Comparison of ENCODE assay signal across 9 mouse cellular contexts in the genomic region with DNA sequence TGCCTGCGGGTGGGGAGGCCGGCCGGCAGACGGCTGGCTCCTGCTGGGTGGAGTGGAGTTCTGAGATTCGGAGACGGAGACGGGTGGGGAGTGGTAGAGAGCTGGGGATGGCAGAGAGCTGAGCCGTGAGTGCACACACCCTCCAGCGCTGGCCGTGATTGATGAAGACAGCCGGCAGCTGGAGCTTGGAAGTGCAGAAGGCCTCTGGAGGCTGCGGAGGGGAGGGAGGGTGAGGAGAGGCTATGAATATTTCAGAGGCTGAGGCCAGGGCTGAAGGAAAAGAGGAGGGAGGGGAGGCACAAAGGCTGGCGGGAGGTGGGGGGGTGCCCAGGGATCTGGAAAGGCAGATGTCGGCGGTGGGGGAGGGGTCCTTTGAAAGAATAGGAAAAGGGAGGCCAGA. TPM values are rescaled to one million over a fixed set of nuclear protein-coding genes. Genes with fewer than 3 reads are reported as not detected.
DNase-seq lines count a peak whose midpoint lies in the region; ATAC-seq and TF ChIP-seq lines count a peak whose summit lies in the region.
"Had no signal": no experiment of that assay in that cellular context is flagged by ENCODE, and none has a peak within 500 bp of the region (broad histone marks: within the 10 kb centered on the region; RNA-seq: fewer than 3 reads in every experiment).

No protein-coding gene starts in this region.

- intact Hi-C loops in heart, adult 2 months (cut with DNase I), result no loop called here

- TF ChIP-seq CTCF in heart, adult 2 months (IDR thresholded peaks at IDR 0.05), result no peak
- TF ChIP-seq CTCF in midbrain, postnatal 0 days (IDR thresholded peaks at IDR 0.05), result no peak

- ATAC-seq in heart, embryonic 12.5 days (ENCODE audit: insufficient number of reproducible peaks, low FRiP score), result no peak
- peak; percentile 69 for ATAC-seq in midbrain, postnatal 0 days (ENCODE audit: low FRiP score)

- H3K27me3 ChIP-seq in heart, embryonic 12.5 days (replicated peaks), result peaks cover 71% of the 10 kb centered on the region
- H3K27me3 ChIP-seq in heart, adult 2 months (ENCODE audit: control insufficient read depth, insufficient read depth, low read length), result peaks cover 14% of the 10 kb centered on the region
- peaks cover 5% of the 10 kb centered on the region for H3K27me3 ChIP-seq in midbrain, postnatal 0 days (ENCODE audit: insufficient read depth, low read length)

- no peak for TF ChIP-seq EP300 in heart, adult 2 months (IDR thresholded peaks at IDR 0.05; ENCODE audit: insufficient read depth, low read depth, low read length)

- no peak overlapping the region for H3K9ac ChIP-seq in heart, embryonic 12.5 days
- no peak overlapping the region for H3K9ac ChIP-seq in heart, adult 2 months (ENCODE audit: low read depth, low read length)
- H3K9ac ChIP-seq in midbrain, postnatal 0 days (replicated peaks; ENCODE audit: low read length, poor library complexity, severe bottlenecking), result 0 out of 2 replicates have a peak overlapping the region, but pooled peaks have one; percentile 36

- H3K4me2 ChIP-seq in heart, embryonic 12.5 days, result peak overlapping the region; percentile 16; the same call in 1 of the 2 replicates
- peak overlapping the region; percentile 15 for H3K4me2 ChIP-seq in midbrain, postnatal 0 days (ENCODE audit: low read depth, low read length, poor library complexity, severe bottlenecking)

- H3K4me1 ChIP-seq in heart, embryonic 12.5 days (replicated peaks), result peaks cover 13% of the 10 kb centered on the region; the same call in 1 of the 2 replicates
- no peaks in the 10 kb centered on the region for H3K4me1 ChIP-seq in heart, adult 2 months (ENCODE audit: control insufficient read depth, insufficient read depth, low read length)
- no peaks in the 10 kb centered on the region for H3K4me1 ChIP-seq in midbrain, postnatal 0 days (ENCODE audit: insufficient read depth, low read length)

- no peak for DNase-seq in heart, adult 2 months
- peak; percentile 91 for DNase-seq in MN1 (ENCODE audit: low spot score)
- peak; percentile 65 for DNase-seq in forelimb bud, embryonic 11.5 days (ENCODE audit: low read depth, low spot score)
- peak; percentile 83 for DNase-seq in midbrain, postnatal 0 days (ENCODE audit: low spot score)
- no peak for DNase-seq in spleen, postnatal 4 days (ENCODE audit: low spot score in 2 of 2)
- DNase-seq in testis, postnatal 10 days (ENCODE audit: low spot score), result no peak
- no peak for DNase-seq in layer of hippocampus, adult 11-12 months (ENCODE audit: low spot score)

- WGBS in heart, embryonic 12.5 days, result under 1% methylated on average over 15 of the region's 15 CpGs
- 1% methylated on average over 15 of the region's 15 CpGs for WGBS in heart, adult 2 months
- WGBS in midbrain, postnatal 0 days, result 4% methylated on average over 15 of the region's 15 CpGs

- H3K4me3 ChIP-seq in heart, embryonic 12.5 days, result no peak overlapping the region
- H3K4me3 ChIP-seq in heart, adult 2 months, result no peak overlapping the region
- no peak overlapping the region for H3K4me3 ChIP-seq in midbrain, postnatal 0 days (ENCODE audit: low read depth, low read length)

- no peak for TF ChIP-seq POLR2A in heart, adult 2 months (IDR thresholded peaks at IDR 0.05; ENCODE audit: insufficient read depth, low read depth, low read length)

- no peaks in the 10 kb centered on the region for H3K36me3 ChIP-seq in heart, embryonic 12.5 days
- no peaks in the 10 kb centered on the region for H3K36me3 ChIP-seq in heart, adult 2 months (ENCODE audit: control insufficient read depth, insufficient read depth, low read length)
- H3K36me3 ChIP-seq in midbrain, postnatal 0 days (ENCODE audit: insufficient read depth, low read length), result peaks cover 5% of the 10 kb centered on the region; the same call in 1 of the 2 replicates
- H3K36me3 ChIP-seq: G1E had no signal

- H3K27ac ChIP-seq in heart, embryonic 12.5 days (ENCODE audit: poor library complexity, severe bottlenecking), result no peak overlapping the region
- no peak overlapping the region for H3K27ac ChIP-seq in heart, adult 2 months
- peak overlapping the region; percentile 71 for H3K27ac ChIP-seq in midbrain, postnatal 0 days (ENCODE audit: low read depth, low read length)

- H3K9me3 ChIP-seq in heart, embryonic 12.5 days (replicated peaks), result 0 out of 2 replicates have a peak, but pooled peaks cover 4% of the 10 kb centered on the region
- H3K9me3 ChIP-seq in midbrain, postnatal 0 days (ENCODE audit: low read length), result no peaks in the 10 kb centered on the region

- no peaks in the 10 kb centered on the region for H3K79me2 ChIP-seq in heart, adult 2 months (replicated peaks; ENCODE audit: control insufficient read depth, insufficient read depth, low read length)

RNA-seq across cellular contexts. Expression of a gene that starts 36.7 kb away (rescaled TPM):
- polyA plus RNA-seq in heart, embryonic 12.5 days (2016; fragmentation: Nextera tagmentation; extraction: Ambion mirVana), result 916 and 1,021 TPM in 2 replicates
- total RNA-seq in heart, adult 2 months (2021), result 100 to 1,000 TPM; 434 to 446 TPM
- polyA plus RNA-seq in heart, adult 2 months (2012; rRNA removed), result 427 and 635 TPM in 2 replicates
- total RNA-seq in midbrain, postnatal 0 days (2014; rRNA removed), result 26.2 and 28.8 TPM in 2 replicates
- polyA plus RNA-seq in midbrain, postnatal 0 days (2015; fragmentation: Nextera tagmentation; extraction: Ambion mirVana), result 19.2 and 19.3 TPM in 2 replicates
- total RNA-seq: G1E had no signal
- polyA plus RNA-seq: G1E had no signal

RNA-seq across cellular contexts. Expression of a gene that starts 44.3 kb away (rescaled TPM):
- 0.22 TPM in 1 of 2 replicates, not detected in the other for polyA plus RNA-seq in heart, embryonic 12.5 days (2016; fragmentation: Nextera tagmentation; extraction: Ambion mirVana)
- not detected for total RNA-seq in heart, adult 2 months (2021)
- not detected in 2 replicates for polyA plus RNA-seq in heart, adult 2 months (2012; rRNA removed)
- total RNA-seq in midbrain, postnatal 0 days (2014; rRNA removed), result 85.2 and 123 TPM in 2 replicates
- 52.5 and 58.8 TPM in 2 replicates for polyA plus RNA-seq in midbrain, postnatal 0 days (2015; fragmentation: Nextera tagmentation; extraction: Ambion mirVana)
- polyA plus RNA-seq: G1E had no signal

Comparison
In these comparisons a context has a peak if more than half of its experiments do, and no peak if none do; other contexts are left out.
1. DNase-seq: peak in MN1 (single experiment), forelimb bud, embryonic 11.5 days (single experiment) and midbrain, postnatal 0 days (single experiment); none in heart, adult 2 months (0 of 2), spleen, postnatal 4 days (0 of 2), testis, postnatal 10 days (single experiment) and layer of hippocampus, adult 11-12 months (single experiment).
2. RNA of a gene that starts 36.7 kb away (polyA plus RNA-seq): 916 to 1,021 TPM in heart, embryonic 12.5 days and 427 to 635 TPM in heart, adult 2 months; 19.2 to 19.3 TPM in midbrain, postnatal 0 days; every median in the first group is over 10 times any median in the second.
3. RNA of a gene that starts 44.3 kb away (polyA plus RNA-seq): 52.5 to 58.8 TPM in midbrain, postnatal 0 days; 0.22 TPM in heart, embryonic 12.5 days and not detected in heart, adult 2 months; every median in the first group is over 10 times any median in the second.